Mouse (Mus musculus) stomach, postnatal 0 days (tissue): ENCODE data around the gene Kmo.

Source experiments
- CTCF ChIP-seq: IDR thresholded peaks from 2 replicates; pipeline ENCODE4 v1.5.1; 2016; ENCODE audit warnings: antibody characterized with exemption, low read depth, mild to moderate bottlenecking, moderate library complexity
- EP300 ChIP-seq: optimal IDR thresholded peaks from 2 replicates; pipeline ENCODE3; 2016; ENCODE audit warnings: antibody characterized with exemption

DNA sequence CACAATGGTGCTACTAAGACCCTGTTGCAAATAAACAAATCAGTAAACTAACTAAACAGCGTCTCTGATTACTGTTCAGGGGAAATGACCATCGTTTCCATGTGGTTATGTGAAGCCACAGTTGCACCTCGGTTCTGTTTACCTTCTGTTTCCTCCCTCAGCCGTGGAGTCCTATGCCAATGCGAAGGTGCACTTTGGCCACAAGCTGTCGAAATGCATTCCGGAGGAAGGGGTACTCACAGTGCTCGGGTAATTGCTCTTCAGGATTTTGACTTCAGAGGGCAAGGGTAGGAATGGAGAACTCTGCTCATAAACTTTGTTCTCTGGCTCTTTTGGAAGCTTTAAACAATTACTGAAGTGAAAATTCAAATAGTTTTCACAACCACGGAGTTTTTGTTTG, 26.8 kb downstream of the Kmo start:
- TF ChIP-seq CTCF (no peak), EP300 (no peak)
